16 mouse cellular contexts compared by ENCODE assay signal in the genomic region with DNA sequence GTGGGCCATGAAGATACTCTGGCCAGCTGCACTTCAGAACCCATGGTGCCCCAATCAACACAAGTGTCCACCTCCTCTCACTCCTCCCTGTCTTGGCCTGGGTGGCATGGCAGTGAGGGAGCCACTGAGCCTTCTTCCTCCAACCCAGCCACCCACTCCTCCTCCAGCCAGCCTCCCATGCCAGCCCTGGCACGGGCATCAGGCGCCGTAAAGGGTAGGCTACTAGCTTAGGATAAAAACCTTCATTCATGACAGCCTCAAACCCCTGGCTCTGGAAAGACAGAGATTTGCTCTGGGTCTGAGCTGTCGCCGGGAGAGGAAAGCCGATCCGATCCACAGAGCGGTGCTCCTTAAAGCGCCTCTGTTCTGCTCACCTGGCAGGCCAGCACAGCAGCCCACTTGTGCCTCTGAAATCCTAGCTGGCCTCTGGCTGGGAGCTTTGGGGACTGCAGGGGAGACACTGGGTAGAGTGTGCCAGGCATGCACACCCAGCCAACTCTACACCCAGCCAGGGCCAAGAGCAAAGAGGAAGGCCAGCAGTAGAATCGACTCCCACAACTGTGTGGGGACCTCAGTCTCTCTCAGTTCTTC.
DNase-seq lines count a peak whose midpoint lies in the region; ATAC-seq and TF ChIP-seq lines count a peak whose summit lies in the region.
"Had no signal": no experiment of that assay in that cellular context is flagged by ENCODE, and none has a peak within 500 bp of the region (broad histone marks: within the 10 kb centered on the region; RNA-seq: fewer than 3 reads in every experiment).

No protein-coding gene starts in this region.

- no peak for ATAC-seq in limb, embryonic 14.5 days (ENCODE audit: low FRiP score, low read depth)
- ATAC-seq in megakaryocyte progenitor cell, adult 5-6 weeks (replicated peaks; ENCODE audit: poor library complexity) = no peak
- ATAC-seq: intestine, embryonic 15.5 days; lung, postnatal 0 days had no signal

- H3K9me3 ChIP-seq in limb, embryonic 14.5 days (ENCODE audit: control insufficient read depth, low read length) = no peaks in the 10 kb centered on the region
- H3K9me3 ChIP-seq: intestine, embryonic 15.5 days; liver, embryonic 15.5 days; megakaryocyte, embryonic 14.5 days; neural tube, embryonic 12.5 days had no signal

- H3K4me1 ChIP-seq in limb, embryonic 14.5 days (ENCODE audit: control insufficient read depth, insufficient read depth, low read length) = peaks cover 56% of the 10 kb centered on the region
- H3K4me1 ChIP-seq: liver, embryonic 15.5 days had no signal

- no peak for TF ChIP-seq POLR2A in limb, embryonic 14.5 days (IDR thresholded peaks at IDR 0.05; ENCODE audit: borderline replicate concordance, extremely low read depth, insufficient read depth, insufficient read length)

- no peaks in the 10 kb centered on the region for H3K36me3 ChIP-seq in limb, embryonic 14.5 days (ENCODE audit: control insufficient read depth, insufficient read depth, low read length)
- H3K36me3 ChIP-seq: intestine, embryonic 15.5 days; liver, embryonic 15.5 days; neural tube, embryonic 12.5 days had no signal

- no peaks in the 10 kb centered on the region for H3K27me3 ChIP-seq in limb, embryonic 14.5 days (ENCODE audit: control insufficient read depth, insufficient read depth, low read length)
- H3K27me3 ChIP-seq: intestine, embryonic 15.5 days; liver, embryonic 15.5 days; neural tube, embryonic 12.5 days had no signal

- H3K4me2 ChIP-seq in limb, embryonic 14.5 days (replicated peaks; ENCODE audit: low read depth, low read length, severe bottlenecking) = no peak overlapping the region
- H3K4me2 ChIP-seq: intestine, embryonic 15.5 days; liver, embryonic 15.5 days; neural tube, embryonic 12.5 days had no signal

- H3K9ac ChIP-seq in limb, embryonic 14.5 days (ENCODE audit: low read depth, low read length, severe bottlenecking) = no peak overlapping the region
- H3K9ac ChIP-seq: intestine, embryonic 15.5 days; liver, embryonic 15.5 days; neural tube, embryonic 12.5 days had no signal

- whole genome bisulfite sequencing in limb, embryonic 14.5 days = 80% methylated on average over 10 of the region's 10 CpGs

- H3K27ac ChIP-seq in gastrocnemius, adult 2 months = peak overlapping the region; percentile 80
- peak overlapping the region; percentile 70 for H3K27ac ChIP-seq in limb, embryonic 14.5 days (replicated peaks; ENCODE audit: low read depth, low read length)
- H3K27ac ChIP-seq: intestine, embryonic 15.5 days; liver, embryonic 15.5 days; neural tube, embryonic 12.5 days had no signal

- peak overlapping the region; percentile 59 for H3K4me3 ChIP-seq in gastrocnemius, adult 2 months
- H3K4me3 ChIP-seq in limb, embryonic 14.5 days (replicated peaks; ENCODE audit: low read length) = no peak overlapping the region
- H3K4me3 ChIP-seq: intestine, embryonic 15.5 days; liver, embryonic 15.5 days; megakaryocyte, embryonic 14.5 days; neural tube, embryonic 12.5 days had no signal

- intact Hi-C loops in gastrocnemius, adult 2 months (cut with DNase I) = loop anchor here (5.0 kb wide), 1 partner anchor 73 kb away; no protein-coding TSS in a partner anchor

- DNase-seq in cerebellum, postnatal 14 days = peak; percentile 41 to 48
- no peak for DNase-seq in cerebellum, adult 9-11 months
- peak; percentile 31 to 56 for DNase-seq in layer of hippocampus, postnatal 10 days (ENCODE audit: low spot score in 2 of 2)
- no peak for DNase-seq in layer of hippocampus, adult 11-12 months (ENCODE audit: low spot score)
- DNase-seq in gastrocnemius, adult 2 months = peak; percentile 83
- DNase-seq in limb, embryonic 14.5 days (ENCODE audit: low spot score) = no peak
- no peak for DNase-seq in natural killer cell, adult 2 months (ENCODE audit: low spot score in 2 of 2)
- DNase-seq: cerebellum, postnatal 25 days; right cerebral cortex, postnatal 25 days; thymus, postnatal 36 days had no signal

- TF ChIP-seq CTCF in gastrocnemius, adult 2 months (IDR thresholded peaks at IDR 0.05) = no peak

Comparison
In these comparisons a context has a peak if more than half of its experiments do, and no peak if none do; other contexts are left out.
1. DNase-seq: peak in cerebellum, postnatal 14 days (2 of 2), layer of hippocampus, postnatal 10 days (2 of 2) and gastrocnemius, adult 2 months (single experiment); none in cerebellum, adult 9-11 months (single experiment), layer of hippocampus, adult 11-12 months (single experiment), limb, embryonic 14.5 days (single experiment) and natural killer cell, adult 2 months (0 of 2).